Mouse (Mus musculus) megakaryocyte, adult 5-6 weeks (primary cell): ENCODE measurements around the gene Pin1rt1. TPM values are rescaled to one million over a fixed set of nuclear protein-coding genes. Genes with fewer than 3 reads are reported as not detected.

Experiments used
- total RNA-seq, 2 experiments: library from RNA; stranded (forward) in 1 of 2; stranded (reverse) in 1 of 2; fragments of 153-499, 151-499 nt in 1 of 2; fragments of 221-1000, 200-1000 nt in 1 of 2; gene quantifications; 2 replicates each; pipeline versions ENCODE4 v1.2.3 to v1.2.4; 2015 to 2017

The Pin1rt1 gene
- total RNA-seq, 2 experiments from 2014 or later, result not detected

Other genes with a start within 250 kb of the Pin1rt1 start
- gene Hipk3, start 221.9 kb downstream of the Pin1rt1 start, total RNA-seq (2015), result 50.2 and 53.1 TPM in 2 replicates
- gene Hipk3, start 221.9 kb downstream of the Pin1rt1 start, total RNA-seq (2017), result 39.1 and 50.4 TPM in 2 replicates
- gene Cstf3, start 125.9 kb downstream of the Pin1rt1 start, total RNA-seq (2015), result 32.8 and 34.0 TPM in 2 replicates
- 16.0 and 21.5 TPM in 2 replicates for gene Cstf3, start 125.9 kb downstream of the Pin1rt1 start, total RNA-seq (2017)
- 10.6 and 14.6 TPM in 2 replicates for gene Tcp11l1, start 4.2 kb downstream of the Pin1rt1 start, total RNA-seq (2015)
- gene Tcp11l1, start 4.2 kb downstream of the Pin1rt1 start, total RNA-seq (2017), result 3.0 and 6.7 TPM in 2 replicates
- gene Depdc7, start 26.5 kb upstream of the Pin1rt1 start, total RNA-seq (2015), result 14.2 and 15.3 TPM in 2 replicates
- 14.0 and 20.2 TPM in 2 replicates for gene Depdc7, start 26.5 kb upstream of the Pin1rt1 start, total RNA-seq (2017)
- 25.6 and 26.5 TPM in 2 replicates for gene Qser1, start 100.4 kb upstream of the Pin1rt1 start, total RNA-seq (2015)
- gene Qser1, start 100.4 kb upstream of the Pin1rt1 start, total RNA-seq (2017), result 6.8 and 9.7 TPM in 2 replicates
- 0.09 TPM in 1 of 2 replicates, not detected in the other for gene Prrg4, start 133.5 kb upstream of the Pin1rt1 start, total RNA-seq (2015)
- 0.15 and 0.16 TPM in 2 replicates for gene Prrg4, start 133.5 kb upstream of the Pin1rt1 start, total RNA-seq (2017)
- gene Ccdc73, start 151.4 kb upstream of the Pin1rt1 start, total RNA-seq (2015), result 2.2 and 7.2 TPM in 2 replicates
- gene Ccdc73, start 151.4 kb upstream of the Pin1rt1 start, total RNA-seq (2017), result 6.5 and 8.5 TPM in 2 replicates